Mouse (Mus musculus) gastrocnemius, postnatal 14 days (tissue): ENCODE data around the gene Anln. TPM values are rescaled to one million over a fixed set of nuclear protein-coding genes. Genes with fewer than 3 reads are reported as not detected.
"Not testable (repeated sequence)": the region's sequence is repeated elsewhere in the genome, so short reads cannot be mapped to it uniquely, and the experiment has no call there.

Experiments used
- DNase-seq: peaks from one replicate; pipeline ENCODE4 v3.0.0; 2021; ENCODE audit warnings: mixed read lengths
- intact Hi-C: fragments of 180-260 bp; cut with DNase I; formaldehyde crosslinking; loops from one replicate; pipeline ENCODE4 v1.15.1; 2025; ENCODE audit warnings: low total_unique reads
- total RNA-seq, 2 experiments: library from RNA; stranded (reverse); gene quantifications; 2 replicates each; pipeline ENCODE4 v1.2.3; 2021

Gene Anln
- total RNA-seq, 2 experiments from 2014 or later, result 4.9 to 5.1 TPM

DNA sequence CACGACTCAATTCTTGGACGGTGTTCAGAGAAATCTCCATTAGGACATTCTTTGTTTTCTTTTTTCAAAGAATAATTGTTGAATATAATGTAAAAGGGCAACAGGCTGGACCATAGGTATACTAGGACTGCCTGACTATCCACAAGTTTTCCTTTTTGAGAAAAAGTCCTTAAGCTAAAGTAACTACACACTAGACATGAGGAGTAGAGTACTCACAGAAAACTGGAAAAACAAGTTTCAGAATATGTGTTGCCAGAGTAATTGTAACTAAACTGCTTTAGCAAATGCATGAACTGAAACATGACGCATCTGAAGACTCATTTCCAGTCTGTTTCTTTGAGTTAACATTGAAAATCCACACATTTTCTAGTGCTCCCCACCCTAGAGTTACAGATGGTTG lies 16.4 kb upstream of the Anln start:
- intact Hi-C loops, result no loop called here
- DNase-seq, result no peak

DNA sequence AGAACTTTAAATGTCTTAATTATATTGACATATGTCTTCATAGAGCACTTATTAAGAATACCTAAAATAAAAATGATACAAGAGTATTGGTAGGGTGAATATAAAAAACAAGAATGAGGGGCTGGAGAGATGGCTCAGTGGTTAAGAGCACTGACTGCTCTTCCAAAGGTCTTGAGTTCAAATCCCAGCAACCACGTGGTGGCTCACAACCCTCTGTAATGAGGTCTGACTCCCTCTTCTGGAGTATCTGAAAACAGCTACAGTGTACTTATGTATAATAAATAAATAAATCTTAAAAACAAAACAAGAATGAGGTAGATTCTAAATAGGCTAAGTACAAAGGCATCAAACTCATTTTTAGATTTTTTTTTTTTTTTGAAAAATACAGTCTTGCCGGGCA lies 14.5 kb upstream of the Anln start:
- DNase-seq, intact Hi-C loops: not testable (repeated sequence)

DNA sequence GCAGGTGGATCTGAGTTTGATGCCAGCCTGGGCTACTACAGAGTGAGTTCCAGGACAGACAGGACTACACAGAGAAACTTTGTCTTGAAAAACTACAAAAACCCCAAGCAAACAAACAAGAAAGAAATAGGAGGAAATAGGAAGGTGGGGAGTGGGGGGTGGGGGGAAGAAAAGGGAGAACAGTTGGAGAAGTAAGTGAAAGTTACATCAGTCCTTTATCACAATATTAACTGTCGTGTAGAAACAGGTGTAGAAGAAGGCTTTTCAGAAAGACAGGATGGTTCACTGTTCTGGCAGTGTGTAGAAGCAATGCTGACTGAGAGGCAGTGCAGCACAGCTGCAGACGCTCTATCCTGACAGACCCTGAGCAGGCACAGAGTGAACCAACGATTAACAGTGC lies 14.0 kb upstream of the Anln start:
- intact Hi-C loops, result no loop called here
- DNase-seq, result no peak

DNA sequence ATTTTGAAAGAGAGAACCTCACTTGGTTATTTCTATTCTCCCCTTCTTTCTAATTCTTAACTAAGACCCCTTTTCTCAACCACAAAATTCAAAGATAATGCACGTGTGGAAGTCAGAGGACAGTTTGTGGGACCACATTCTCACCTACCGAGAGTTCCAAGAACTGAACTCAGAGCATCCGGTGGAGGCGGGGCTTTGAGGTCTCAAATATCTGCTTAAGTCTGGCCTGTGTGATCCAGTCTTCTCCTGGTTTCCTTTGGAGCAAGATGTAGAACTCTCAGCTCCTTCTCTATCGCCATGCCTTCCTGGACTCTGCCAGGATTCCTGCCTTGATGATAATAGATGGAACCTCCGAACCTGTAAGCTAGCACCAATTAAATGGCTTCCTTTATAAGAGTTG lies 13.0 kb upstream of the Anln start:
- intact Hi-C loops, result no loop called here
- no peak for DNase-seq

DNA sequence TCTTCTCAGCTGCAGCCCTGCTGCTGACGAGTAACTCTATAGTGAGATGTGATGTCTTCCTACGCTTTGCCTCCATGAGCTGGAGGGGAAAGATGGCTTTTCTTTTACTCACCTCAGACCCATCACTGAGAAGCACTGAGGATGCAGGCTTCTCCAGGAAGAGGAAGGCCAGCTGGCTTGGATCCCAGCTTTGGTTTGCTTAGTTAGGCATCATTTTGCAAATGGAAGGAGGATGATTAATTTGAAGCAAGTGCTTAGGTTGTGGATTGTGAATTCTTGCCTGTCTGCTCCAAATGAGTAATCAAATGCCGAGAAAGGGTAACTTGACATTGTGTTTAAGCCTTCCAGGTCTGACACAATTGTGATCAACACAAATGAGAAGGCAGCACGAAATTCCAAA lies 10.0 kb upstream of the Anln start:
- intact Hi-C loops, result no loop called here
- DNase-seq, result no peak

DNA sequence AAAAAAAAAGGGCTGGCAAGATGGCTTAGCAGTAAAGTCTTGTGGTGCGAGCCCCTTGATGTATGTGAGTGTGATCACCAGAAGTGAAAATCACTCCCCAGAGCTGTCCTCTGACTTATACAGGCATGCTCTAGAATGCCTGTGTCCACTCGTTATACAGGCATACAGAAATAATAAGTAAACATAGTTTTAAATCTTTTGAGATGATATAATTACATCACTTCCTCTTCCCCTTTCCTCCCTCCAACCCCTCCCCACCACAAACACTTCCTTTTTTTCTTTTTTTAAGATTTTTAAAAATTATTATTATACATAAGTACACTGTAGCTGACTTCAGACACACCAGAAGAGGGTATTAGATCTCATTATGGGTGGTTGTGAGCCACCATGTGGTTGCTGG lies 5.7 kb upstream of the Anln start:
- no peak for DNase-seq
- intact Hi-C loops, result no loop called here

DNA sequence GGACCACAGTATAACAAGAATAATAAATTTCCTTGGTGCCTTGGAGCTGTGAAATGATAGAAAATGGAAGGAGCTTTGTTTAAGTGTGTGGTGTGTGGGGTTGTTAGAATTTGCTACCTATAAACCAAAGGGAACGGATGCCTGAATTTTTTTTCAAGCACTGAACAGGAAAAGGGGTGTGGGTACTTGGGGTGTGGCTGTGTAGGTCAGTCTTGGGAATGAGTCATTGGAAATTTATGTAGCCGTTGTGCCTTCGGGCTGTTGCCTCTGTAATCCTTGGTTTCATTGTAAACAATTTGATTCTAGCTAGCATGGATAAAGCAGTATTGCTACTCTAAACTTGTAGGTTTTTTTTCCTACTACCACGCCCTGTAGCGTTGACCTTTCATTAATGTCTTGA lies 1.4 kb upstream of the Anln start:
- no peak for DNase-seq
- intact Hi-C loops, result no loop called here

DNA sequence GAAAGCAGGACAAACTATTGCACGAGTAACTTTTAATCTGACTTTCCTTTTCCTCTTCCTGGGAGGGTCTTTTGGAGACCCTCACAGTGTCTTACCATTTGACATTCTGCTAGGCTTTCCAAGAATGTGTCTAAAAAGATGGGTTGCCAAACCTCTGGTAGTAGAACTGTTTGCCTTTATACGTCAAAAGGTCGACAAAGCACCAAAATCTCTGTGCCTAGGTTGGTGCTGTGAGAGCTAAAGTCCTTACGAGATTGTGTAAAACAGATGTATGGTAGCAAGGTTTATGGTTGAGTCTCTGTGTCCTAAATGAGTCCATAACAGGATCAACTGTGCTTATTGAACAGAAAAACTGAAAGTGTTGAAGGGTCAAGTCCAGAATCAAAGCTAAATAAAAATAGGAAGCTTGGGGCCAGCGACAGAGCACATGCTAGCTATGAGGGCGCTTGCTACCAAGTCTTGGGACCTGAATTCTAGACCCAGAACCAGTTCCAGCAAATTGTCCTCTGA lies 803 bp upstream of the Anln start:
- DNase-seq, result no peak
- intact Hi-C loops, result no loop called here

DNA sequence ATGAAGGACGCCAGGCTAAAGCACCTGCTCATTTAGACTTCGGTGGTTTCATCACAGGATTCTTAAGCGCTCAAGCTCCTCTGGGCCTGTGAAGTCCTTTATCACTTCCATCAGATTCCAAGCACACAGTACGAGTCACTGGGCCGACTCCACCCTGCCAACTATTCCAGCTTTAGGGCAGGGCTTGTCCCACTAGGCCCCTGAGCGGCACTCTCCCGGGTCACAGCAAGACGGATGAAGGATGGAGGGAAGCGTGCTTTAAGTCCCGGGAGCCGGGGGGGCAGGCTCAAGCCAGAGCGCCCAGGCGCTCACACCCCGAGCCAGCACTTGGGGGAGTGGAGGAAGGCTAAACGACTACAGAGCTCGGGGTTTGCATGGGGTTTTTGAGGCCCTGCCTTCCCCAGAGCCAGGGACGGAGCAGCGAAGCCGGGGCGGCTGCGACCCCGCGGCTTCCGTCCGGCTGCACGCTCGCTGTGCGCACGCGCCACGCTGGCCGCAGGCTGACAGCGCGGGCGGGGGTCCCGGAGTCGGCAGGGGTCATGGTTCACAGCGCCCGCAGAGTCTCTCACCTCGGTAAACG lies 497 bp downstream of the Anln start:
- no peak for DNase-seq
- intact Hi-C loops, result no loop called here

DNA sequence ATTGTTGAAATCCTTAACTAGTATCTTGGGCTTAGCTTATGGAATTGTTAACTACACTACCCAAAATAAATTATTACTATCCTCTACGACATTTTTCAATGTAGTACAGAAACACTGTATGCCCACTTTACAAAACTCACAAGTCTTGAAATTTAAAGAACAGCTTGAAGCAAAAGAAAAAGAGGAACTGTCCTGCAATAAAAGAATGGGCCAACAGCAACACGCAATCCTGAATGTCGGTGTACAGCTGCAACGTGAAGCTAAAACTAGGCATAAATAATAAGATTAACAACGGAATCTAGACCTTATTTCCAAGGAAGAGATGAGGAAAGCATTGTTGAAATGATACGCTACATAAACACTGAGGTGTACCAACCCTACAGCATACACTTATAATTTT lies 1.1 kb downstream of the Anln start:
- intact Hi-C loops, result no loop called here
- DNase-seq, result no peak

DNA sequence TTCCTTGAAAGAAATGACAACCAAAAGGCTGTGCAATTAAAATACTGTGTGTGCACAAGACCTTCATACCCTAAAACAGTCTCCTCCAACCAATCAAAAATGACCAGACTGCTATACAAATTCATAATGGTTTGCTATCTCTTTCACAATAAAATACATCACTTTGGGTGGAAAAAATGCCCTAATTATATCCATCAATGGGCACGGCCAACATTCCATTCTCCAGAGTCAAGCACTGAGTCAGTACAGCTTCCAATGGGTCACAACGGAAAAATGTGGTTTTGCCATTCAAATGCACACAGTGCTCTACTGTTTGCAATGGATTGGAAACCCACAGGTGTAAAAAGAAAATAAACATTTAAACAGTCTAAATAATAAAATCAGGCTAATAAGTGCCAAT lies 3.1 kb downstream of the Anln start:
- intact Hi-C loops, result no loop called here
- no peak for DNase-seq

DNA sequence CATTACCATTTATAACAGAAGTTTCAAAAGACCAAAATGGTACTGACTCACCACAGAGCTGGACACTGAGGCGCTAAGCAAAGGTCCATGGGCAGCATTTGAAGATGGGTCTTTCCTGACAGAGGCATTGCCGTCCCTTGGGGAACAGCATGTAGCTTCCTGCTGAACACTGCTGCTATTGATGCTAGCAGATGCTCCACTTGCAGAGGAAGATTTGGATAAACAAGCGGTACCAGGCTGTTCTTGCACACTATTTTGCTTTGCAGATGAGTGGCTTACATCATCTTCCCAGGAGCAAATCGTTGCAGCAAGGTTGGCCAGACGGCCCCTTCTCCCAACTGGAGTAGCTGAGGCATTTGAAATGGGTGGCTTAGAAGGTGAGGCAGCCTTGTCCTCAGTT lies 12.9 kb downstream of the Anln start:
- intact Hi-C loops, result no loop called here
- no peak for DNase-seq

DNA sequence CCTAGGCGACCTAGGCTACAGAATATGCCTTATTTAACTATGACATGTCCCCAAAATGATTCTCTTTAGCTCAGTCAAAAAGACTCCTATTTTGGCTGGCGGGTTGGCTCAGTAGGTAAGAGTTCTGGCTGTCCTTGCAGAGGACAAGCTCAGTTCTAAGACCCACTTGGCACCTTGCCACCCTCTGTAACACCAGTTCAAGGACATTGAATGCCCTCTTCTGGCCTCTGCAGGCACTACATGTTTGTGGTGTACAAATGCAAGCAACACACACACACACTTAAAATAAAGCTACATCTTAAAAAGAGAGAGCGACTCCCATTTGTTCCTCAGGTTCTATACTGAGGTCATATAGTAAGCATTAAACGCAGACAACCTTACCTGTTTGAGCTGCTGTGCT lies 16.2 kb downstream of the Anln start:
- DNase-seq, result no peak
- intact Hi-C loops, result no loop called here

DNA sequence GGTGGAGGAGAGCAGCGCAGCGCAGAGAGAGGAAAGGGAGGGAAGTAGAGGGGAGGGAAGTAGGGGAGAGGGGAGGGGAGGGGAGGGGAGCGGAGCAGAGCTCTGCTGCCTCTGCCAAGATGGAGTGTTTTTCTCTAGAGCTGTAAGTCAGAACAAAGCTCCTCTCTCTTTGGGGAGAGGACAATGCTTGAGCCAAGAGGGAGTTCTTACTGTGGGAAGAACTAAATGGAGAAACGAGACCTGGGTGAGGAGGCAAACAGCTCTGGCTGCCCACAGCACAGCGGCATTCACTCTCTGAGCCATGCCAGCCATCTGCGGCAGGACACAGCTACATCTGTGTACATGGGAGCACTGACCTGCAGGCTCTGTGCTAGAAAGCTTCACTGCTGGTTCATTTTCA lies 21.0 kb downstream of the Anln start:
- no peak for DNase-seq
- intact Hi-C loops, result no loop called here

DNA sequence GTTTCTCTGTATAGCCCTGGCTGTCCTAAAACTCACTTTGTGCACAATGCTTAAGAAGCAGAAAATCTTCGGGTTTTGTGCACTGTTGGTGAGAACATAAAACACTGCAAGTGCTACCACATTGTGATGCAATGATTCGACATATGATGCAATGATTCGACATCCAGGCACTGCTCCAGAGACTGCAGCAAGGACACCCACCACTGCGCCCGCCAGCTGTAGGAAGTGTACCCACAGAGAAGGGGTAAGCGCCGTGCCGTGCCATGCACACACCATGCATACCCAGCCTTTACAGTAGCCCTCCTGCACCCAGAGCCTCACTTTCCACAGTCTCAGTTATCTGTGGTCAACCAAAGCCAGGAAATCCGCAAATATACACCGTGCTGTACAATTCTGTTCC lies 22.4 kb downstream of the Anln start:
- DNase-seq, result no peak
- intact Hi-C loops, result no loop called here

DNA sequence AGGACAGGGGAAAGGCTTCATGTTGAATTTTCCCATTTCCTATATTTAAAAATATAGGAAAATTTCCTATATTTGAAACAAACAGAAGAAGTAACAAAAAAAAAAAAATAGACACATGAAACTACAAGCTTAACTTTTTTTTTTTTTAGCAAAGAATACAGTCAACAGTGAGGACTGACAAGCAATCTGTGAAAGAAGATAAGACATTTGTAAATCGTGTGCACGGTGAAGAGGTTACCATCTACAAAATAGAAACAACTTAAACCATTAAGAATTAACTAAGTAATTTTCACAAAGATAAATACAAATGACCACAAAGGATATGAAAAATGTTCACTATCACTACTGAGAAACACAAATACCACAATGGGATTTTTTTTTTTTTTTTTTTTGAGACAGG lies 22.8 kb downstream of the Anln start:
- DNase-seq, result no peak
- intact Hi-C loops, result no loop called here

DNA sequence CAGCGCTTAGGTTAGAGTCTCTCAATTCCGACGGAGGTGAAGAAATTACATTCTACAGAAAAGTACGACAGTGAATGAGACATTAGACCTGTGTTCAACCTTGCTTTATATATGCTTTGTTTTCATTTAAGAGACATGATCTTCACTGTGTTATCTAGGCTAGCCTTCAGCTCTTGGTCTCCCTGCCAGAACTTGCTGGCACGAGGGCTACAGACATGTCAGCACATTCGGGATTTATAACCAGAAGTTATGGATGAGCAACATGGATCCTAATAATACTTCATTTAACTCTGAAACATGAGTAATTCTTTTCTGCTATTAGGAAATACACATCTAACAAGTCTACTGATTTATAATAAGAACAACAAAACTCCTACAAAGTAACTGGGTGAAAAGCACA lies 28.1 kb downstream of the Anln start:
- DNase-seq, result no peak
- intact Hi-C loops, result no loop called here

DNA sequence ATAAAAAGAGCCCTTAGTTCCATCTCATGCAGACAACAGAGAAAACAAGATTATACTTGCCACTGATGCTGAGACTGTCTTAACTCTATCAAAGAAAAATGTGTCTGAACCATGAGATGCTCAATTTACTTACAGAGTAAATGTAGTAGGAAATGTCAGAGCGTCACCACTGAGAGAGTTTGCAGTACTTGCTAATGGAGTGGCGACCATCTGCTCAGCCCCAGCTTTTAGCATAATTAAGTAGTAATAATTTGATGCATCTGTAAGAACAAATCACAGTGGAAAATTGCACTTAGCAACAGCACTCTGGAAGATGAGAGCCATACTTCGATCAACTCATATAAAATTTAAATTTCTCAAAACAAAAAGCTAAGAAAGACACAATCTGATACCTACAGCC lies 33.1 kb downstream of the Anln start:
- intact Hi-C loops, result no loop called here
- DNase-seq, result no peak

DNA sequence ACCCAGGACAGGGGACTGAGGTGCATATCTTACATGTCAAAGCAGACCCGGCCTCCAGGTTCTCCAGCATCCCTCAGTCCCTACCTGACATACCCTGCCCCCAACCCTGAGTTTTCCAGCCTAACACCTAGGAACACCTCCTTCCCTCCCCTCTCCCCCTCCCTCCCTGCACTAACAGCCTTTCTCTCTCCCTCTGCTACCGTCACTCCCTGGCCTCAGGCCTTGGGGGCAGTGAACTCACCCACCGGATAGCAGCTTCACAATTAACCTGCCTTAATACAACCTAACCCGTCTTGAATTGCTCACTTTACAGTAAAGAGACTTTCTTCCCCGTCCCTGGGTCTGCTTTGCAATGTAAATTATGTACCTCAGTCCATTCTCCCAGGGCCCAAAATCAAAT lies 35.1 kb downstream of the Anln start:
- DNase-seq, result no peak
- intact Hi-C loops, result no loop called here

DNA sequence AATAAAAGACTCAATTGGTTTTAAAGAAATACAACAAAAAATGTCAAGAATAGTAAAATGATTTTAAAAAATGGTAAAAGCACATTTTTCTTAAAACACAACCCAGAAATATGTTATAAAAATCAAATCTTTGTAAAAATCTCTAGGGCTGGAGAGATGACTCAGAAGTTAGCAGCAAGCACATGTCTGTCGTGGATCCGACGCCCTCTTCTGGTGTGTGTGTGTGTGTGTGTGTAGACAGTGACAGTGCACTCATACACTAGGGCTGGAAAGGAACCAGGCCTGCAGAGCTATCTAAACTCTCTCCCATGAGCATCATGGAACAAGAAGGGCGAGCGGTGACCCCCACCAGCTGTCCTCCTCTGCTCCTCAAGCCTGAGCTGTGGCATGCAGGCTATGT lies 35.5 kb downstream of the Anln start:
- no peak for DNase-seq
- intact Hi-C loops, result no loop called here

DNA sequence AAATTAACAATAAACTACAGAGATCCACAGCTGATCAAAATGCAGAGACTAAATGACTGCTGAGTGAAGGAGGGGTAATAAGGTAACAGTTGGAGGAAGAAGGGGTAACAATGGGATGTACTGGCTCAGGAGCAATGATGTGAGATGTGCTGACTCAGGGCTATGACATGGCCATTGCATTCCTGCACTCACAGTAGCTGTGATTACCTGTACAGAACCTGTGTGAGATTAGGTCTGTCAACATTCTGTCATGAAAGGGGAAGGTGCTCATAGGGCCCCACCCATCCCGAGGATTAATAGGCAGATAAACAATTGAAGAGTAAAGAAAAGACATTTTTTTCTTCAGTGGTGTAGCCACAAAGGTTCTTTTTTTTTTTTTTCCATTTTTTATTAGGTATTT lies 48.7 kb downstream of the Anln start:
- intact Hi-C loops, result no loop called here
- DNase-seq, result no peak

DNA sequence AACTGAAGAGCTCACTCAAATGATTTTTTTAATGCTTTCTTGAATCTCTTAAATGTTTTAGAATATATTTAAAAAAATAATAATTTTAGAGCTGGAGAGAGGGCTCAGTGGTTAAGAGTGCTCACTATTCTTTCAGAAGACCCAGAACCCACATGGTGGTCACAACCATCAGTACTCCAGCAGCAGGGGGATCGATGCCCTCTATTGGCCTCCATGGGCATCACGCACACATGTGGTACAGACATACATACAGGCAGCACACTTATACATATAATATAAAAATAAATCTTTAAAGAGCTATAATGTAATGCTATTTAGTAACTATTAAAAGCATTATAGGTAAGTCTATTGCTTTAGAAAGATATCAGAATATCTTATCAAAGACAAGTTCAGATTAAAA lies 51.8 kb downstream of the Anln start:
- no peak for DNase-seq
- intact Hi-C loops, result no loop called here
